Mouse (Mus musculus) T-cell, adult 66 days (primary cell): ENCODE data around the gene H2-T24. TPM values are rescaled to one million over a fixed set of nuclear protein-coding genes. Genes with fewer than 3 reads are reported as not detected.

ENCODE experiments used
- total RNA-seq, 2 experiments: library from RNA; stranded (reverse); gene quantifications; 3 replicates in 1 of 2; 4 replicates in 1 of 2; pipeline ENCODE4 v1.2.4; 2023

Gene H2-T24
- 10 to 100 TPM; 23.1 to 34.7 TPM for total RNA-seq

DNA sequence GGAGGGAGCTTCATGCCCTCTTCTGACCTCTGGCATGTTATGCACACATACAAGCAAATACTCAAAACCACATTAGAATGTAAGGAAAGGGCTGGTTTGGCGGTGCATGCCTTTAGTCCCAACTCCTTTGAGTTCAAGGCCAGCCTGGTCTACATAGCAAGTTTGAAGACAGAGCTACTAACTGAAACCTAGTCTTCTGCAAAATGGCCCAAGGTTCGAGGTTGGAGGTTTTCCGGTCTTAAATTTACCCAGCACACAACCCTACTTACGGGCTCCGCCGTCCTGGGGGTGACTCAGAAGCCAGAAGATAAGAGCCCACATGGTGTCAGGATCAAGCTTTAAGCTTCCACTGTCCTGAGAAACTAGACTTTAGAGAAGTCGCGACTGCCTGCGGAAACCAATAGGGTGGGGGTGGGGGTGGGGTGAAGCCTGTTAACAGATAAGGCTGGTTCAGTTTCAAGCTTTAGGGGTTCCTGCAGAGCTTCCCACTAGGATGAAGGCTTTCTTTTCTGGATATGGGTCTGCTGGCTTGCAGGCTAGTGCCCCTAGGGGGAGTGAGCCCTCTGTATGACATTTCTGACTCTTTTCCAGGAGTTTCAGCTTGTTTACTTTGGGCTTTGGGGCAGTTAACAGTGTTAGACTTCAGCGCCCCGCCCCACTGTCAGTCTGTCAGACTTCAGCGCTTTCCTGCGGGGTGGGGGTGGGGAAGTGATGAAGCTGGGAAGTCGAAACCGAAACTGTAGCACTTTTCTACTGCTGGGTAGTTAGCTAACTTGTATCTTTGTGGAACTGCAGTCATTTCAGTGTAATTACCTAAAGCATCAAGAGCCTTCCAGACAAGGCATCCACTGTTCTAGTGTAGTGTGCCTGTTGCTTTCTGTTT is at the start of gene H2-T24:
TSS of gene H2-T24 (minus strand) at position 370 of the 883 bp plus-strand sequence.

DNA sequence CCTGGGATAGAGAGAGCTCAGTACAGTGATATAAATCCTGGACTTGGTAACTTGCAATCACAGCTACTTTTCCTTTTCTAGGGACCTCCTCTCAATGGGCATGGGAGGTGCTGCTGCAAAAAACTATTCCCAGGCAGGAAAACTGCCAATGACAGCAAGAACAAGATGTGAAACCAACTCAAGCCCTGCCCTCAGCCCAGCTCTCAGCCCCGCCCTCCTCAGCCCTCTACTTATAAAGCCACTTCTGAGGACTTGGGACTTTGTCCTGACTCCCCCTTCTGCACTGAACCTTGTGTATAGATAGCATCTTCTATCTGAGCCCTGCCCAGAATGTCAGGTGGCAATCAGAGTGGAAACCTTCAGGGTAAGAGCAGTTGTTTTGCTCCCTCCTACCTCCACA is 38.0 kb upstream of the H2-T24 start, which contains the start of gene Gm11127:
TSS of gene Gm11127 (minus strand) at position 10 of the 400 bp plus-strand sequence.

GRCm38 (mm10) chr17:36042610-36043169 is 22.3 kb upstream of the H2-T24 start, which contains the start of the genes H2-T22 and Gm6034:
TSS of gene H2-T22 (minus strand) at chr17:36042747.
TSS of gene Gm6034 (plus strand) at chr17:36042961.

GRCm38 (mm10) chr17:36032351-36032875 is 12.1 kb upstream of the H2-T24 start, which contains the start of gene H2-T23:
TSS of gene H2-T23 (minus strand) at chr17:36032855.

GRCm38 (mm10) chr17:35979401-35980362 is 40.7 kb downstream of the H2-T24 start, which contains the start of the genes Gnl1 and Prr3:
TSS of gene Gnl1 (plus strand) at chr17:35979851.
TSS of gene Prr3 (minus strand) at chr17:35980236.

DNA sequence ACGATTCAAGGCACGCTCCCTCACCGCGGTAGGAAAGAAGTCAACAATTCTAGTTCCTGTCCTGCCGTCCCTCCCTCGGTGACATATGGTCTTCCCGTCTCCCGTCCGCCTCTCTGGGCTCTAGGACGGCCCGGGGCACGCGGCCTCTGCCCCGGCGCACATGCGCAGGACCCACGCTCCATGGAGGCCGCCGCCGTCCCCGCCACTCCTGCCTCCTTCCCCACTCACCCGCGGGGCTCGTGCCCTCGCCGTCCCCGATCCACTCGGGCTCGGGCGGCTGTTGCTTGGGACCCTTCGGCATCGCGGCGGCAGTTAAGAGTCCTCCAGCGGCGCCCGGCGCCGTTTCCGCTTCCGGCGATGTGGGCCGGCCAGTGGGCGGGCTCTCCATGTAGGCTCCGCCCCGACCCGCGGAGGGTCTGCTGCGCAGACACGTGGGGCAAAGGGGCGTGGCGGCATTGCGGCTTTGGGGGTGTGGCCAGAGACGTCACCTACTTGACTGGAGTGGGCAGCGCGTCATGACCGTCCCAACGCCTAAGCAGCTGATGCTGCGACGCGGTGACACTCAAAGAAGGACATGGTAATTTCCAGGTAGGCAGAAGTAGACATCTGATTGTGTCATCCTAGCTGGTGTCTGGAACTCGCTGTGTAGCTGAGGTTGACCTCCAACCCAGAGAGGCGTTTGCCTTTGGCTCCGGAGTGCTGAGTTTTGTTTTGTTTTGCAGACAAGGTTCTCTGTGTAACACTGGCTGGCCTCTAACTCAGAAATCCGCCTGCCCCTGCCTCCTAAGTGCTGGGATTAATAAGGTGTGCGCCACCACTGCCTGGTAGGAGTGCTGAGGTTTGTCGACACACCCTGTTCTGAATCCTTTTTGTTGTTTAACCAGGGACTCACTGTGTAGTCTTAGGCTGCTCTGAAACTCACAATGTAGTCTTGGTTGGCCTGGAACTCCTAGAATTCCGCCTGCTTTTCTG is 50.7 kb downstream of the H2-T24 start, which contains the start of gene Abcf1:
TSS of gene Abcf1 (minus strand) at position 344 of the 972 bp plus-strand sequence.

Other genes with a start within 250 kb of the H2-T24 start
- gene Ier3, start 198.9 kb downstream of the H2-T24 start, total RNA-seq = 10 to 100 TPM; 11.6 to 12.6 TPM
- gene Flot1, start 197.3 kb downstream of the H2-T24 start, total RNA-seq = 10 to 100 TPM; 44.7 to 60.4 TPM
- 100 to 1,000 TPM; 597 to 644 TPM for gene Tubb5, start 182.3 kb downstream of the H2-T24 start, total RNA-seq
- 10 to 100 TPM; 69.1 to 70.7 TPM for gene Mdc1, start 179.0 kb downstream of the H2-T24 start, total RNA-seq
- gene Nrm, start 159.2 kb downstream of the H2-T24 start, total RNA-seq = 10 to 100 TPM; 17.7 to 25.2 TPM
- 100 to 1,000 TPM; 274 to 296 TPM for gene Ppp1r18, start 155.0 kb downstream of the H2-T24 start, total RNA-seq
- 100 to 1,000 TPM; 115 to 129 TPM for gene Dhx16, start 140.7 kb downstream of the H2-T24 start, total RNA-seq
- 10 to 100 TPM; 26.8 to 30.6 TPM for gene 2310061I04Rik, start 123.1 kb downstream of the H2-T24 start, total RNA-seq
- gene Atat1, start 110.5 kb downstream of the H2-T24 start, total RNA-seq = 10 to 100 TPM in 1 of 2 experiments, 1 to 10 TPM in 1; 8.6 to 18.5 TPM
- gene Mrps18b, start 104.2 kb downstream of the H2-T24 start, total RNA-seq = 10 to 100 TPM; 56.9 to 67.4 TPM
- gene Ppp1r10, start 104.1 kb downstream of the H2-T24 start, total RNA-seq = 100 to 1,000 TPM; 143 to 144 TPM
- gene Abcf1, start 50.8 kb downstream of the H2-T24 start, total RNA-seq = 100 to 1,000 TPM; 126 to 131 TPM
- 10 to 100 TPM; 57.6 to 66.0 TPM for gene Gnl1, start 40.7 kb downstream of the H2-T24 start, total RNA-seq
- gene Prr3, start 40.3 kb downstream of the H2-T24 start, total RNA-seq = 10 to 100 TPM; 48.3 to 58.1 TPM
- 100 to 1,000 TPM; 319 to 355 TPM for gene H2-T23, start 12.3 kb upstream of the H2-T24 start, total RNA-seq
- gene H2-T22, start 22.2 kb upstream of the H2-T24 start, total RNA-seq = 100 to 1,000 TPM; 195 to 209 TPM
- 1 to 10 TPM; 1.7 to 2.2 TPM for gene Gm6034, start 22.4 kb upstream of the H2-T24 start, total RNA-seq
- 10 to 100 TPM; 95.4 to 96.7 TPM for gene Gm11127, start 37.8 kb upstream of the H2-T24 start, total RNA-seq
- 10 to 100 TPM; 13.9 to 15.9 TPM for gene Gm19684, start 101.1 kb upstream of the H2-T24 start, total RNA-seq
- gene Gm7030, start 108.9 kb upstream of the H2-T24 start, total RNA-seq = 10 to 100 TPM; 18.1 to 21.9 TPM
- 1 to 10 TPM in 1 of 2 experiments, not detected in 1; 1.6 TPM for gene Gm8909, start 148.0 kb upstream of the H2-T24 start, total RNA-seq
- 1 to 10 TPM in 1 of 2 experiments, under 1 TPM in 1; 0.79 to 1.4 TPM for gene H2-T3, start 169.7 kb upstream of the H2-T24 start, total RNA-seq
- gene Rpp21, start 237.5 kb upstream of the H2-T24 start, total RNA-seq = 10 to 100 TPM; 82.8 to 96.9 TPM